Mouse (Mus musculus): ENCODE data around the gene Rbm48. TPM values are rescaled to one million over a fixed set of nuclear protein-coding genes. Genes with fewer than 3 reads are reported as not detected.

Rbm48 gene
- 12.9 and 16.4 TPM in 2 replicates for polyA plus RNA-seq (2014; fragmentation: Nextera tagmentation; extraction: Ambion mirVana)

GRCm38 (mm10) chr5:3596399-3596766 is at the start of gene Rbm48:
TSS of gene Rbm48 (minus strand) at chr5:3596585.
- H3K4me2 ChIP-seq (ENCODE audit: low read depth) = peak within 1 kb of the TSS; percentile 74
- DNase-seq (ENCODE audit: low spot score) (peak; percentile 82), ATAC-seq (ENCODE audit: insufficient read depth, low FRiP score, low TSS enrichment) (peak; percentile 81)
- peak within 1 kb of the TSS; percentile 80 for H3K4me3 ChIP-seq (ENCODE audit: low read depth, low read length)
- peak within 1 kb of the TSS; percentile 76 for H3K9ac ChIP-seq (ENCODE audit: low read length)
- H3K27ac ChIP-seq (ENCODE audit: low read depth, low read length) = 0 out of 2 replicates have a peak within 1 kb of the TSS, but pooled peaks have one; percentile 20
- no peaks in the 10 kb centered on the region for H3K36me3 ChIP-seq (ENCODE audit: control insufficient read depth, insufficient read depth, low read length)
- no peaks in the 10 kb centered on the region for H3K9me3 ChIP-seq (ENCODE audit: control insufficient read depth, low read length)
- under 1% methylated on average over 29 of the region's 31 CpGs for WGBS
- H3K4me1 ChIP-seq (ENCODE audit: control insufficient read depth, insufficient read depth, low read length) = peaks cover 7% of the 10 kb centered on the region
- no peaks in the 10 kb centered on the region for H3K27me3 ChIP-seq (ENCODE audit: control insufficient read depth, insufficient read depth, low read length)

GRCm38 (mm10) chr5:3645326-3645725 is 48.9 kb upstream of the Rbm48 start:
- WGBS = 91% methylated on average over 6 of the region's 6 CpGs
- no peak for DNase-seq (ENCODE audit: low spot score)
- H3K4me3 ChIP-seq (ENCODE audit: low read depth, low read length) = no peak overlapping the region
- 0 out of 2 replicates have a peak, but pooled peaks cover 3% of the 10 kb centered on the region for H3K36me3 ChIP-seq (ENCODE audit: control insufficient read depth, insufficient read depth, low read length)
- no peak overlapping the region for H3K9ac ChIP-seq (ENCODE audit: low read length)
- no peak overlapping the region for H3K27ac ChIP-seq (ENCODE audit: low read depth, low read length)
- ATAC-seq (ENCODE audit: insufficient read depth, low FRiP score, low TSS enrichment) = no peak
- no peaks in the 10 kb centered on the region for H3K9me3 ChIP-seq (ENCODE audit: control insufficient read depth, low read length)
- no peak overlapping the region for H3K4me2 ChIP-seq (ENCODE audit: low read depth)
- 0 out of 2 replicates have a peak, but pooled peaks cover 4% of the 10 kb centered on the region for H3K4me1 ChIP-seq (ENCODE audit: control insufficient read depth, insufficient read depth, low read length)
- no peaks in the 10 kb centered on the region for H3K27me3 ChIP-seq (ENCODE audit: control insufficient read depth, insufficient read depth, low read length)

GRCm38 (mm10) chr5:3644621-3645020 is 48.2 kb upstream of the Rbm48 start:
- H3K4me2 ChIP-seq (ENCODE audit: low read depth) = no peak overlapping the region
- ATAC-seq (ENCODE audit: insufficient read depth, low FRiP score, low TSS enrichment) = no peak
- no peak overlapping the region for H3K4me3 ChIP-seq (ENCODE audit: low read depth, low read length)
- no peaks in the 10 kb centered on the region for H3K27me3 ChIP-seq (ENCODE audit: control insufficient read depth, insufficient read depth, low read length)
- 96% methylated on average over 6 of the region's 6 CpGs for WGBS
- H3K36me3 ChIP-seq (ENCODE audit: control insufficient read depth, insufficient read depth, low read length) = 0 out of 2 replicates have a peak, but pooled peaks cover 3% of the 10 kb centered on the region
- no peak for DNase-seq (ENCODE audit: low spot score)
- 0 out of 2 replicates have a peak, but pooled peaks cover 4% of the 10 kb centered on the region for H3K4me1 ChIP-seq (ENCODE audit: control insufficient read depth, insufficient read depth, low read length)
- H3K9me3 ChIP-seq (ENCODE audit: control insufficient read depth, low read length) = no peaks in the 10 kb centered on the region
- no peak overlapping the region for H3K27ac ChIP-seq (ENCODE audit: low read depth, low read length)
- H3K9ac ChIP-seq (ENCODE audit: low read length) = no peak overlapping the region

- Histone ChIP-seq H3K27me3 (ENCODE audit: control insufficient read depth, insufficient read depth, low read length) (no peaks in the 10 kb centered on the region), H3K9me3 (ENCODE audit: control insufficient read depth, low read length) (no peaks in the 10 kb centered on the region), H3K4me1 (ENCODE audit: control insufficient read depth, insufficient read depth, low read length) (no peaks in the 10 kb centered on the region), H3K36me3 (ENCODE audit: control insufficient read depth, insufficient read depth, low read length) (no peaks in the 10 kb centered on the region; the same call in 1 of the 2 replicates), H3K4me2 (ENCODE audit: low read depth) (no peak overlapping the region), H3K9ac (ENCODE audit: low read length) (no peak overlapping the region), H3K4me3 (ENCODE audit: low read depth, low read length) (no peak overlapping the region), H3K27ac (ENCODE audit: low read depth, low read length) (no peak overlapping the region)
- 89% methylated on average over 8 of the region's 8 CpGs for WGBS
- no peak for ATAC-seq (ENCODE audit: insufficient read depth, low FRiP score, low TSS enrichment)
- DNase-seq (ENCODE audit: low spot score) = no peak
Observed at GRCm38 (mm10) chr5:3635286-3635685, 38.9 kb upstream of the Rbm48 start.

GRCm38 (mm10) chr5:3633951-3634350 is 37.6 kb upstream of the Rbm48 start:
- Histone ChIP-seq H3K4me2 (ENCODE audit: low read depth) (no peak overlapping the region), H3K36me3 (ENCODE audit: control insufficient read depth, insufficient read depth, low read length) (no peaks in the 10 kb centered on the region; the same call in 1 of the 2 replicates), H3K4me1 (ENCODE audit: control insufficient read depth, insufficient read depth, low read length) (no peaks in the 10 kb centered on the region), H3K27ac (ENCODE audit: low read depth, low read length) (no peak overlapping the region), H3K9me3 (ENCODE audit: control insufficient read depth, low read length) (no peaks in the 10 kb centered on the region), H3K4me3 (ENCODE audit: low read depth, low read length) (no peak overlapping the region), H3K27me3 (ENCODE audit: control insufficient read depth, insufficient read depth, low read length) (no peaks in the 10 kb centered on the region), H3K9ac (ENCODE audit: low read length) (no peak overlapping the region)
- WGBS = 69% methylated on average over 4 of the region's 4 CpGs
- no peak for ATAC-seq (ENCODE audit: insufficient read depth, low FRiP score, low TSS enrichment)
- DNase-seq (ENCODE audit: low spot score) = no peak

- no peaks in the 10 kb centered on the region for H3K27me3 ChIP-seq (ENCODE audit: control insufficient read depth, insufficient read depth, low read length)
- no peaks in the 10 kb centered on the region for H3K9me3 ChIP-seq (ENCODE audit: control insufficient read depth, low read length)
- H3K4me1 ChIP-seq (ENCODE audit: control insufficient read depth, insufficient read depth, low read length) = no peaks in the 10 kb centered on the region
- 95% methylated on average over 13 of the region's 13 CpGs for WGBS
- no peak overlapping the region for H3K27ac ChIP-seq (ENCODE audit: low read depth, low read length)
- no peak overlapping the region for H3K9ac ChIP-seq (ENCODE audit: low read length)
- H3K36me3 ChIP-seq (ENCODE audit: control insufficient read depth, insufficient read depth, low read length) = no peaks in the 10 kb centered on the region; the same call in 1 of the 2 replicates
- no peak for DNase-seq (ENCODE audit: low spot score)
- no peak overlapping the region for H3K4me3 ChIP-seq (ENCODE audit: low read depth, low read length)
- H3K4me2 ChIP-seq (ENCODE audit: low read depth) = no peak overlapping the region
- no peak for ATAC-seq (ENCODE audit: insufficient read depth, low FRiP score, low TSS enrichment)
Observed at GRCm38 (mm10) chr5:3633315-3633714, 36.9 kb upstream of the Rbm48 start.

GRCm38 (mm10) chr5:3632285-3632684 is 35.9 kb upstream of the Rbm48 start:
- no peaks in the 10 kb centered on the region; the same call in 1 of the 2 replicates for H3K36me3 ChIP-seq (ENCODE audit: control insufficient read depth, insufficient read depth, low read length)
- no peak for ATAC-seq (ENCODE audit: insufficient read depth, low FRiP score, low TSS enrichment)
- H3K4me2 ChIP-seq (ENCODE audit: low read depth) = no peak overlapping the region
- no peak overlapping the region for H3K9ac ChIP-seq (ENCODE audit: low read length)
- H3K27ac ChIP-seq (ENCODE audit: low read depth, low read length) = no peak overlapping the region
- H3K4me3 ChIP-seq (ENCODE audit: low read depth, low read length) = no peak overlapping the region
- H3K4me1 ChIP-seq (ENCODE audit: control insufficient read depth, insufficient read depth, low read length) = no peaks in the 10 kb centered on the region
- no peaks in the 10 kb centered on the region for H3K27me3 ChIP-seq (ENCODE audit: control insufficient read depth, insufficient read depth, low read length)
- WGBS = 85% methylated on average over 5 of the region's 5 CpGs
- no peaks in the 10 kb centered on the region for H3K9me3 ChIP-seq (ENCODE audit: control insufficient read depth, low read length)
- DNase-seq (ENCODE audit: low spot score) = no peak

- no peaks in the 10 kb centered on the region; the same call in 1 of the 2 replicates for H3K36me3 ChIP-seq (ENCODE audit: control insufficient read depth, insufficient read depth, low read length)
- no peaks in the 10 kb centered on the region for H3K9me3 ChIP-seq (ENCODE audit: control insufficient read depth, low read length)
- no peaks in the 10 kb centered on the region for H3K27me3 ChIP-seq (ENCODE audit: control insufficient read depth, insufficient read depth, low read length)
- H3K4me1 ChIP-seq (ENCODE audit: control insufficient read depth, insufficient read depth, low read length) = no peaks in the 10 kb centered on the region
- H3K4me3 ChIP-seq (ENCODE audit: low read depth, low read length) = no peak overlapping the region
- no peak overlapping the region for H3K4me2 ChIP-seq (ENCODE audit: low read depth)
- no peak overlapping the region for H3K27ac ChIP-seq (ENCODE audit: low read depth, low read length)
- no peak for DNase-seq (ENCODE audit: low spot score)
- 63% methylated on average over 16 of the region's 16 CpGs for WGBS
- no peak overlapping the region for H3K9ac ChIP-seq (ENCODE audit: low read length)
- ATAC-seq (ENCODE audit: insufficient read depth, low FRiP score, low TSS enrichment) = no peak
Observed at GRCm38 (mm10) chr5:3631512-3632271, 35.3 kb upstream of the Rbm48 start.

- no peaks in the 10 kb centered on the region for H3K27me3 ChIP-seq (ENCODE audit: control insufficient read depth, insufficient read depth, low read length)
- WGBS = 93% methylated on average over 5 of the region's 5 CpGs
- ATAC-seq (ENCODE audit: insufficient read depth, low FRiP score, low TSS enrichment) = no peak
Observed at GRCm38 (mm10) chr5:3630055-3630454, 33.7 kb upstream of the Rbm48 start.

More at GRCm38 (mm10) chr5:3630055-3630454, 33.7 kb upstream of the Rbm48 start:
- Histone ChIP-seq H3K4me1 (ENCODE audit: control insufficient read depth, insufficient read depth, low read length) (no peaks in the 10 kb centered on the region), H3K9ac (ENCODE audit: low read length) (no peak overlapping the region), H3K4me2 (ENCODE audit: low read depth) (no peak overlapping the region), H3K9me3 (ENCODE audit: control insufficient read depth, low read length) (no peaks in the 10 kb centered on the region), H3K4me3 (ENCODE audit: low read depth, low read length) (no peak overlapping the region), H3K27ac (ENCODE audit: low read depth, low read length) (no peak overlapping the region), H3K36me3 (ENCODE audit: control insufficient read depth, insufficient read depth, low read length) (no peaks in the 10 kb centered on the region; the same call in 1 of the 2 replicates)
- no peak for DNase-seq (ENCODE audit: low spot score)

Measured in neural tube, embryonic 11.5 days (tissue).